Mouse (Mus musculus) cortical plate, adult 2 months (tissue): ENCODE data around the gene Nudt19.

ENCODE experiments used
- CTCF ChIP-seq: fragments of 200-500 bp; IDR thresholded peaks from 2 replicates; pipeline ENCODE4 v1.5.1; 2011; ENCODE audit warnings: mild to moderate bottlenecking, control low read depth, low read length; ENCODE audit not compliant: insufficient read depth; ENCODE audit errors: extremely low read depth
- POLR2A ChIP-seq: fragments of 200-500 bp; IDR thresholded peaks from 2 replicates; pipeline ENCODE4 v1.6.1; 2011; ENCODE audit warnings: mild to moderate bottlenecking, low read length, control low read depth; ENCODE audit not compliant: insufficient read depth; ENCODE audit errors: extremely low read depth

DNA sequence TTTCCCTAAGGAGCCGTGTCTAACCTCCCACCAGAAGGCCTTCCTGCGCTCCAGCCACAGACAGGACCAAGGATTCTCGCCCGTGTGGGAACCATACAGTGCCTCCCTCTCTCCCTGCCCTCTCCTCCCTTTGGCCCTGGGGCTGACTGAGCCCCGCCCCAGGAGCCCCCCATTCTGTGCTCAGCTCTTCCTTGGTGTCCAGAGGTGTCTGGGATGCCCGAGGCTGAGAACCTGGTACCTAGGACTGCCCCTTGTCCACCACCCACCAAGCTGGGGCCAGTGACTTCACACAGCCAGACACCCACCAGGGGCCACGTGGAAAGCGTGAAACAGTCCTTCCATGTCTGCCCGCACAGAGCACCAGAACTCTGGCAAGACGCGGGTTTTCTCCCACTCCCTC lies 7.0 kb upstream of the Nudt19 start:
- TF ChIP-seq CTCF (no peak), POLR2A (no peak)
